18 mouse cellular contexts compared by ENCODE assay signal in the genomic region with DNA sequence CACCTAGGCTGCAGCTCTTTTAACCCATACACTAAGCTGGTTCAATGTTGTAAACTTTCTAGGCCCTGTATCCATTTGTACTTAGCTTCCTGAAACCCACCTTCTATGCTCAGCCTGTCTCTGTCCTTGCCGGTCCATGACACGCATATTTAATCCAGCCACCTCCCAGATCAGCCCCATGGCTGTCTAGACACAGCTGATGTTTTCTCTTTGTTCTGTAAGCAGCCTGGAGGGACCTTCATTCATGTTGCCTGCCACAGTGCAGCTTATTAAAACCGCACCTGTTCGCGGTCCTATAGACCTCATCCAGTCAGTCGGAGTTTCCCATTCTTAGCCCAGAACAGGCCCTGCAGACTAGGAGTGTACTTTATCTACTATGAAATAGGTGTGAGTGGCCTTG. TPM values are rescaled to one million over a fixed set of nuclear protein-coding genes. Genes with fewer than 3 reads are reported as not detected.
DNase-seq lines count a peak whose midpoint lies in the region; ATAC-seq lines count a peak whose summit lies in the region.
"Had no signal": no experiment of that assay in that cellular context is flagged by ENCODE, and none has a peak within 500 bp of the region (broad histone marks: within the 10 kb centered on the region; RNA-seq: fewer than 3 reads in every experiment).

No protein-coding gene starts in this region.

- no peak overlapping the region for H3K9ac ChIP-seq in hindbrain, embryonic 14.5 days
- H3K9ac ChIP-seq in neural tube, embryonic 11.5 days (ENCODE audit: low read length): no peak overlapping the region
- H3K9ac ChIP-seq in midbrain, embryonic 14.5 days (replicated peaks; ENCODE audit: low read length): no peak overlapping the region
- H3K9ac ChIP-seq in heart, embryonic 12.5 days: no peak overlapping the region
- H3K9ac ChIP-seq: embryonic facial prominence, embryonic 13.5 days; stomach, embryonic 15.5 days had no signal

- H3K27me3 ChIP-seq in hindbrain, embryonic 10.5 days (ENCODE audit: insufficient read depth, poor library complexity, severe bottlenecking): no peaks in the 10 kb centered on the region
- H3K27me3 ChIP-seq in hindbrain, embryonic 14.5 days (ENCODE audit: control insufficient read depth, insufficient read depth, low read length): no peaks in the 10 kb centered on the region
- H3K27me3 ChIP-seq in neural tube, embryonic 11.5 days (ENCODE audit: control insufficient read depth, insufficient read depth, low read length): no peaks in the 10 kb centered on the region
- no peaks in the 10 kb centered on the region for H3K27me3 ChIP-seq in midbrain, embryonic 14.5 days (ENCODE audit: control insufficient read depth, insufficient read depth, low read length)
- no peaks in the 10 kb centered on the region for H3K27me3 ChIP-seq in heart, embryonic 12.5 days (replicated peaks)
- H3K27me3 ChIP-seq: embryonic facial prominence, embryonic 13.5 days; stomach, embryonic 15.5 days had no signal

- DNase-seq in hindbrain, embryonic 10.5 days (ENCODE audit: low spot score): no peak
- DNase-seq in hindbrain, embryonic 14.5 days (ENCODE audit: low spot score): no peak
- DNase-seq in neural tube, embryonic 11.5 days (ENCODE audit: low spot score): peak; percentile 44
- no peak for DNase-seq in neural tube, embryonic 10.5 days (ENCODE audit: extremely low spot score, low spot score)
- DNase-seq in midbrain, embryonic 14.5 days: peak; percentile 41
- no peak for DNase-seq in thymus, adult 18-20 months
- DNase-seq in cerebellum, adult 11-12 months: no peak
- DNase-seq: adrenal gland, postnatal 14 days; gastrocnemius, postnatal 14 days; kidney, postnatal 14 days; layer of hippocampus, adult 9-11 months; lung, postnatal 36 days; right cerebral cortex, postnatal 4 days; thymus, postnatal 25 days had no signal

- peak overlapping the region; percentile 69; the same call in 1 of the 2 replicates for H3K27ac ChIP-seq in hindbrain, embryonic 10.5 days
- H3K27ac ChIP-seq in hindbrain, embryonic 14.5 days: no peak overlapping the region
- 0 out of 2 replicates have a peak overlapping the region, but pooled peaks have one; percentile 1 for H3K27ac ChIP-seq in neural tube, embryonic 11.5 days (ENCODE audit: low read depth, low read length)
- H3K27ac ChIP-seq in midbrain, embryonic 14.5 days (replicated peaks; ENCODE audit: low read depth, low read length): 0 out of 2 replicates have a peak overlapping the region, but pooled peaks have one; percentile 26
- H3K27ac ChIP-seq in heart, embryonic 12.5 days (ENCODE audit: poor library complexity, severe bottlenecking): no peak overlapping the region
- H3K27ac ChIP-seq: embryonic facial prominence, embryonic 13.5 days; stomach, embryonic 15.5 days had no signal

- H3K4me3 ChIP-seq in hindbrain, embryonic 10.5 days: no peak overlapping the region
- no peak overlapping the region for H3K4me3 ChIP-seq in hindbrain, embryonic 14.5 days (replicated peaks; ENCODE audit: low read length)
- H3K4me3 ChIP-seq in neural tube, embryonic 11.5 days (ENCODE audit: low read depth, low read length): no peak overlapping the region
- H3K4me3 ChIP-seq in midbrain, embryonic 14.5 days (replicated peaks; ENCODE audit: low read depth, low read length): no peak overlapping the region
- no peak overlapping the region for H3K4me3 ChIP-seq in heart, embryonic 12.5 days
- H3K4me3 ChIP-seq: embryonic facial prominence, embryonic 13.5 days; stomach, embryonic 15.5 days had no signal

- no peak; the same call in 1 of the 2 replicates for ATAC-seq in hindbrain, embryonic 14.5 days (ENCODE audit: low FRiP score)
- peak; percentile 71; the same call in 1 of the 2 replicates for ATAC-seq in neural tube, embryonic 11.5 days (ENCODE audit: insufficient read depth, low FRiP score, low TSS enrichment)
- ATAC-seq in midbrain, embryonic 14.5 days (ENCODE audit: low FRiP score, low TSS enrichment): peak; percentile 46
- no peak for ATAC-seq in heart, embryonic 12.5 days (ENCODE audit: insufficient number of reproducible peaks, low FRiP score)

- no peak overlapping the region for H3K4me2 ChIP-seq in hindbrain, embryonic 14.5 days (replicated peaks)
- H3K4me2 ChIP-seq in neural tube, embryonic 11.5 days (ENCODE audit: low read depth): no peak overlapping the region
- H3K4me2 ChIP-seq in midbrain, embryonic 14.5 days (ENCODE audit: low read length): peak overlapping the region; percentile 26
- no peak overlapping the region for H3K4me2 ChIP-seq in heart, embryonic 12.5 days
- H3K4me2 ChIP-seq: embryonic facial prominence, embryonic 13.5 days; heart, embryonic 11.5 days; stomach, embryonic 15.5 days had no signal

- WGBS in hindbrain, embryonic 10.5 days: 77% methylated on average over 6 of the region's 6 CpGs
- WGBS in hindbrain, embryonic 14.5 days: 34% methylated on average over 6 of the region's 6 CpGs
- 79% methylated on average over 6 of the region's 6 CpGs for WGBS in neural tube, embryonic 11.5 days
- WGBS in midbrain, embryonic 14.5 days: 16% methylated on average over 6 of the region's 6 CpGs
- 89% methylated on average over 6 of the region's 6 CpGs for WGBS in heart, embryonic 12.5 days

- no peaks in the 10 kb centered on the region for H3K9me3 ChIP-seq in hindbrain, embryonic 10.5 days
- no peaks in the 10 kb centered on the region for H3K9me3 ChIP-seq in hindbrain, embryonic 14.5 days (ENCODE audit: control insufficient read depth, low read length)
- no peaks in the 10 kb centered on the region for H3K9me3 ChIP-seq in neural tube, embryonic 11.5 days (ENCODE audit: control insufficient read depth, low read length)
- no peaks in the 10 kb centered on the region for H3K9me3 ChIP-seq in midbrain, embryonic 14.5 days (ENCODE audit: control insufficient read depth, low read length)
- no peaks in the 10 kb centered on the region for H3K9me3 ChIP-seq in heart, embryonic 12.5 days (replicated peaks)
- H3K9me3 ChIP-seq: embryonic facial prominence, embryonic 13.5 days; stomach, embryonic 15.5 days had no signal

- peaks cover 89% of the 10 kb centered on the region for H3K36me3 ChIP-seq in hindbrain, embryonic 10.5 days
- peaks cover 4% of the 10 kb centered on the region for H3K36me3 ChIP-seq in hindbrain, embryonic 14.5 days (replicated peaks; ENCODE audit: control insufficient read depth, insufficient read depth)
- no peaks in the 10 kb centered on the region for H3K36me3 ChIP-seq in neural tube, embryonic 11.5 days (ENCODE audit: control insufficient read depth, insufficient read depth, low read length)
- H3K36me3 ChIP-seq in midbrain, embryonic 14.5 days (ENCODE audit: control insufficient read depth, insufficient read depth, low read length): peaks cover 18% of the 10 kb centered on the region; the same call in 1 of the 2 replicates
- peaks cover 48% of the 10 kb centered on the region for H3K36me3 ChIP-seq in heart, embryonic 12.5 days

- H3K4me1 ChIP-seq in hindbrain, embryonic 10.5 days (replicated peaks): peaks cover 53% of the 10 kb centered on the region
- H3K4me1 ChIP-seq in hindbrain, embryonic 14.5 days (replicated peaks; ENCODE audit: control insufficient read depth, insufficient read depth, low read length): peaks cover 62% of the 10 kb centered on the region
- peaks cover 32% of the 10 kb centered on the region for H3K4me1 ChIP-seq in neural tube, embryonic 11.5 days (ENCODE audit: control insufficient read depth, insufficient read depth, low read length)
- H3K4me1 ChIP-seq in midbrain, embryonic 14.5 days (ENCODE audit: control insufficient read depth, insufficient read depth, low read length): peaks cover 46% of the 10 kb centered on the region
- peaks cover 84% of the 10 kb centered on the region for H3K4me1 ChIP-seq in heart, embryonic 12.5 days (replicated peaks)

RNA-seq across cellular contexts. Expression of a gene that starts 8.9 kb away (rescaled TPM):
- polyA plus RNA-seq in hindbrain, embryonic 10.5 days (2016; fragmentation: Nextera tagmentation; extraction: Ambion mirVana): 5.2 and 6.2 TPM in 2 replicates
- polyA plus RNA-seq in hindbrain, embryonic 14.5 days (2014; fragmentation: Nextera tagmentation; extraction: Ambion mirVana): 18.9 and 20.2 TPM in 2 replicates
- polyA plus RNA-seq in neural tube, embryonic 11.5 days (2014; fragmentation: Nextera tagmentation; extraction: Ambion mirVana): 25.2 and 27.7 TPM in 2 replicates
- polyA plus RNA-seq in midbrain, embryonic 14.5 days (2014; fragmentation: Nextera tagmentation; extraction: Ambion mirVana): 18.2 and 18.5 TPM in 2 replicates
- polyA plus RNA-seq in heart, embryonic 12.5 days (2016; fragmentation: Nextera tagmentation; extraction: Ambion mirVana): 13.0 and 15.3 TPM in 2 replicates

Comparison
In these comparisons a context has a peak if more than half of its experiments do, and no peak if none do; other contexts are left out.
1. DNase-seq: peak in neural tube, embryonic 11.5 days (single experiment) and midbrain, embryonic 14.5 days (single experiment); none in hindbrain, embryonic 10.5 days (single experiment), hindbrain, embryonic 14.5 days (single experiment), neural tube, embryonic 10.5 days (single experiment), thymus, adult 18-20 months (0 of 2) and cerebellum, adult 11-12 months (single experiment).
2. H3K27ac ChIP-seq: peak in hindbrain, embryonic 10.5 days (single experiment), neural tube, embryonic 11.5 days (single experiment) and midbrain, embryonic 14.5 days (single experiment); none in hindbrain, embryonic 14.5 days (single experiment) and heart, embryonic 12.5 days (single experiment).
3. ATAC-seq: peak in neural tube, embryonic 11.5 days (single experiment) and midbrain, embryonic 14.5 days (single experiment); none in hindbrain, embryonic 14.5 days (single experiment) and heart, embryonic 12.5 days (single experiment).